23 mouse cellular contexts compared by ENCODE assay signal in the genomic region with DNA sequence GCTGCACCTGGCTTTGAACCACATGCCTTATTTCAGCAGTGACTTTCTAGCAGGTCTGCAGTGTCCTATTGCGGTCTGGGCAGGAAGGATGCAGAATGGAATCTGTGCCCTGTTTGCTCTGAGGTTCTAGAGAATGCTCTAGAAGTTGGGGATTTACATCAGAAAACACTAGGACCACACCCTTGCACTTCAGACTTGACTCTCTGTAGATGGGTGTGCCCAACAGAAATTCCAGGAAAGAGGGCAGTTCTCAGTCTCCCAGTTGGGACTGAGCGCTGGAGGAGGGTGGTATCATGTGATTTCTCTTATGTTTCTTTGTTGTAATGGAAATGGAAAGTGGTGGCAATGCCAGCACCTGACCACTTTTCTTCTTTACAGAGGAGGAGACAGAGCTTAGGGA. TPM values are rescaled to one million over a fixed set of nuclear protein-coding genes. Genes with fewer than 3 reads are reported as not detected.
DNase-seq lines count a peak whose midpoint lies in the region; ATAC-seq lines count a peak whose summit lies in the region.
"Had no signal": no experiment of that assay in that cellular context is flagged by ENCODE, and none has a peak within 500 bp of the region (broad histone marks: within the 10 kb centered on the region; RNA-seq: fewer than 3 reads in every experiment).

No protein-coding gene starts in this region.

- no peak for ATAC-seq in forebrain, embryonic 11.5 days (replicated peaks; ENCODE audit: low FRiP score)
- ATAC-seq in intestine, embryonic 15.5 days = peak; percentile 54
- no peak for ATAC-seq in limb, embryonic 15.5 days (ENCODE audit: insufficient number of reproducible peaks, low FRiP score, low TSS enrichment, low read depth)
- ATAC-seq: activated CD4-positive, CD25-positive, alpha-beta regulatory T cell, adult 4 months; forebrain, embryonic 13.5 days; liver, postnatal 0 days had no signal

- WGBS in forebrain, embryonic 10.5 days = 94% methylated on average over 2 of the region's 2 CpGs
- WGBS in forebrain, embryonic 11.5 days = 93% methylated on average over 2 of the region's 2 CpGs
- 76% methylated on average over 2 of the region's 2 CpGs for WGBS in intestine, embryonic 15.5 days
- 78% methylated on average over 2 of the region's 2 CpGs for WGBS in limb, embryonic 15.5 days

- H3K9ac ChIP-seq in forebrain, embryonic 11.5 days (ENCODE audit: low read length) = no peak overlapping the region
- no peak overlapping the region for H3K9ac ChIP-seq in intestine, embryonic 15.5 days
- H3K9ac ChIP-seq in limb, embryonic 15.5 days = no peak overlapping the region
- H3K9ac ChIP-seq: forebrain, embryonic 13.5 days; heart, embryonic 15.5 days; liver, postnatal 0 days had no signal

- no peaks in the 10 kb centered on the region for H3K36me3 ChIP-seq in forebrain, embryonic 10.5 days (replicated peaks)
- no peaks in the 10 kb centered on the region for H3K36me3 ChIP-seq in forebrain, embryonic 11.5 days (ENCODE audit: control insufficient read depth, insufficient read depth, low read length)
- H3K36me3 ChIP-seq in intestine, embryonic 15.5 days = no peaks in the 10 kb centered on the region
- no peaks in the 10 kb centered on the region for H3K36me3 ChIP-seq in limb, embryonic 15.5 days
- H3K36me3 ChIP-seq: heart, embryonic 15.5 days had no signal

- H3K27ac ChIP-seq in forebrain, embryonic 10.5 days = peak overlapping the region; percentile 72; the same call in 1 of the 2 replicates
- no peak overlapping the region for H3K27ac ChIP-seq in forebrain, embryonic 11.5 days (ENCODE audit: low read depth, low read length)
- H3K27ac ChIP-seq in intestine, embryonic 15.5 days = peak overlapping the region; percentile 9; the same call in 1 of the 2 replicates
- H3K27ac ChIP-seq in limb, embryonic 15.5 days = peak overlapping the region; percentile 64; the same call in 1 of the 2 replicates
- H3K27ac ChIP-seq: forebrain, embryonic 13.5 days; heart, embryonic 15.5 days; macrophage had no signal

- H3K27me3 ChIP-seq in forebrain, embryonic 10.5 days (ENCODE audit: poor library complexity, severe bottlenecking) = peaks cover 28% of the 10 kb centered on the region
- no peaks in the 10 kb centered on the region for H3K27me3 ChIP-seq in forebrain, embryonic 11.5 days (ENCODE audit: control insufficient read depth, insufficient read depth, low read length)
- no peaks in the 10 kb centered on the region for H3K27me3 ChIP-seq in intestine, embryonic 15.5 days (replicated peaks)
- no peaks in the 10 kb centered on the region for H3K27me3 ChIP-seq in limb, embryonic 15.5 days
- H3K27me3 ChIP-seq: heart, embryonic 15.5 days had no signal

- no peak overlapping the region for H3K4me3 ChIP-seq in forebrain, embryonic 10.5 days
- no peak overlapping the region for H3K4me3 ChIP-seq in forebrain, embryonic 11.5 days (ENCODE audit: low read depth, low read length)
- no peak overlapping the region for H3K4me3 ChIP-seq in intestine, embryonic 15.5 days (replicated peaks)
- no peak overlapping the region for H3K4me3 ChIP-seq in limb, embryonic 15.5 days
- H3K4me3 ChIP-seq: forebrain, embryonic 13.5 days; heart, embryonic 15.5 days had no signal

- peaks cover 58% of the 10 kb centered on the region for H3K4me1 ChIP-seq in forebrain, embryonic 10.5 days
- H3K4me1 ChIP-seq in forebrain, embryonic 11.5 days (replicated peaks; ENCODE audit: control insufficient read depth, insufficient read depth, low read length) = peaks cover 26% of the 10 kb centered on the region
- H3K4me1 ChIP-seq in intestine, embryonic 15.5 days (replicated peaks) = peaks cover 37% of the 10 kb centered on the region
- H3K4me1 ChIP-seq in limb, embryonic 15.5 days = peaks cover 57% of the 10 kb centered on the region

- H3K9me3 ChIP-seq in forebrain, embryonic 10.5 days = no peaks in the 10 kb centered on the region; the same call in 1 of the 2 replicates
- H3K9me3 ChIP-seq in forebrain, embryonic 11.5 days (ENCODE audit: control insufficient read depth, low read length) = no peaks in the 10 kb centered on the region
- no peaks in the 10 kb centered on the region for H3K9me3 ChIP-seq in intestine, embryonic 15.5 days
- no peaks in the 10 kb centered on the region for H3K9me3 ChIP-seq in limb, embryonic 15.5 days
- H3K9me3 ChIP-seq: forebrain, embryonic 13.5 days; heart, embryonic 15.5 days had no signal

- DNase-seq in forebrain, embryonic 10.5 days (ENCODE audit: extremely low spot score, low spot score) = no peak
- DNase-seq in forebrain, embryonic 11.5 days (ENCODE audit: low spot score) = no peak
- peak; percentile 99 for DNase-seq in ES-CJ7 (ENCODE audit: low read depth, low spot score)
- no peak for DNase-seq in lung, postnatal 25 days (ENCODE audit: low spot score)
- no peak for DNase-seq in heart, postnatal 4 days
- no peak for DNase-seq in gastrocnemius, adult 18-20 months (ENCODE audit: low spot score)
- DNase-seq: adrenal gland, postnatal 10 days; cerebellum, adult 11 months; cerebellum, postnatal 14 days; gastrocnemius, postnatal 10 days; heart, adult 18-20 months; kidney, postnatal 4 days; layer of hippocampus, adult 9-11 months; liver, postnatal 0 days; retina, postnatal 1 day; right cerebral cortex, postnatal 4 days had no signal

- H3K4me2 ChIP-seq in forebrain, embryonic 11.5 days (ENCODE audit: low read depth, low read length, severe bottlenecking) = no peak overlapping the region
- no peak overlapping the region for H3K4me2 ChIP-seq in intestine, embryonic 15.5 days (replicated peaks)
- H3K4me2 ChIP-seq in limb, embryonic 15.5 days = no peak overlapping the region
- H3K4me2 ChIP-seq: forebrain, embryonic 13.5 days; heart, embryonic 15.5 days; midbrain, embryonic 11.5 days had no signal

RNA-seq across cellular contexts. Expression of a gene that starts 1.7 kb away (rescaled TPM):
- 71.1 and 73.6 TPM in 2 replicates for polyA plus RNA-seq in forebrain, embryonic 10.5 days (2016; fragmentation: Nextera tagmentation; extraction: Ambion mirVana)
- polyA plus RNA-seq in forebrain, embryonic 11.5 days (2014; fragmentation: Nextera tagmentation; extraction: Ambion mirVana) = 97.9 and 102 TPM in 2 replicates
- polyA plus RNA-seq in intestine, embryonic 15.5 days (2015; fragmentation: Nextera tagmentation; extraction: Ambion mirVana) = 100 and 106 TPM in 2 replicates
- polyA plus RNA-seq in limb, embryonic 15.5 days (2015; fragmentation: Nextera tagmentation; extraction: Ambion mirVana) = 149 and 184 TPM in 2 replicates
- total RNA-seq in heart, postnatal 4 days (2021) = 100 to 1,000 TPM; 124 to 129 TPM
- 10 to 100 TPM in 1 of 2 experiments, 1 to 10 TPM in 1; 8.7 to 12.3 TPM for total RNA-seq in gastrocnemius, adult 18-20 months (2021)
